Mouse (Mus musculus) liver, postnatal 0 days (tissue): ENCODE results near the gene Nipal1. TPM values are rescaled to one million over a fixed set of nuclear protein-coding genes. Genes with fewer than 3 reads are reported as not detected.

Source experiments
- ATAC-seq: fragments of 200-750 bp; cut with Nextera tagmentation; 2 replicates; pipeline ENCODE4 v1.8.0; 2017; ENCODE audit warnings: mild to moderate bottlenecking, moderate library complexity
- DNase-seq: peaks from one replicate; pipeline ENCODE4 v3.0.0-alpha.2; 2016
- H3K27ac ChIP-seq: fragments of 300-500 bp; sonication (generic); 2 replicates; pipeline ENCODE4 v1.5.1; 2014; ENCODE audit warnings: antibody characterized with exemption, moderate library complexity, mild to moderate bottlenecking, low read depth
- H3K27me3 ChIP-seq: fragments of 300-500 bp; sonication (generic); 2 replicates; pipeline ENCODE4 v1.6.1; 2014; ENCODE audit warnings: low read length, control low read depth, mixed read lengths; ENCODE audit not compliant: insufficient read depth
- H3K36me3 ChIP-seq: fragments of 300-500 bp; sonication (generic); replicated peaks from 2 replicates; pipeline ENCODE4 v1.6.1; 2014; ENCODE audit warnings: mild to moderate bottlenecking, control low read depth, low read length, moderate library complexity, mixed read lengths; ENCODE audit not compliant: insufficient read depth
- H3K4me1 ChIP-seq: fragments of 300-500 bp; sonication (generic); 2 replicates; pipeline ENCODE4 v1.6.1; 2014; ENCODE audit warnings: antibody characterized with exemption, mild to moderate bottlenecking, control low read depth; ENCODE audit not compliant: insufficient read depth
- H3K4me2 ChIP-seq: fragments of 300-500 bp; sonication (generic); 2 replicates; pipeline ENCODE4 v1.6.1; 2014; ENCODE audit warnings: low read depth, mild to moderate bottlenecking, low read length, moderate library complexity, mixed read lengths
- H3K4me3 ChIP-seq: fragments of 300-500 bp; sonication (generic); 2 replicates; pipeline ENCODE4 v1.5.1; 2014; ENCODE audit warnings: low read depth, low read length
- H3K9ac ChIP-seq: fragments of 300-500 bp; sonication (generic); replicated peaks from 2 replicates; pipeline ENCODE4 v1.6.1; 2014; ENCODE audit warnings: mild to moderate bottlenecking, moderate library complexity
- H3K9me3 ChIP-seq: fragments of 300-500 bp; sonication (generic); 2 replicates; pipeline ENCODE4 v1.6.1; 2016; ENCODE audit warnings: mild to moderate bottlenecking, control low read depth, low read length, mixed read lengths
- CTCF ChIP-seq: sonication (generic); IDR thresholded peaks from 2 replicates; pipeline ENCODE4 v1.5.1; 2016; ENCODE audit warnings: antibody characterized with exemption, low read depth
- EP300 ChIP-seq: IDR thresholded peaks from 2 replicates; pipeline ENCODE4 v1.6.1; 2016; ENCODE audit warnings: antibody characterized with exemption, low read depth, mild to moderate bottlenecking
- WGBS: fragments of 180-500 bp; shearing (Covaris S2); extraction: QIAGEN DNeasy Blood & Tissue Kit; methylation state at CpG from one replicate; pipeline ENCODE4 v1.1.7; 2014; ENCODE audit not compliant: insufficient replicate concordance; 5-methylcytosine and 5-hydroxymethylcytosine counted together
- polyA plus RNA-seq: library from polyadenylated mRNA; unstranded; fragments of >200 nt; fragmentation: Nextera tagmentation; extraction: Ambion mirVana; gene quantifications from 2 replicates; pipeline ENCODE4 v1.2.1, GENCODE M21; 2015

Nipal1 gene
- polyA plus RNA-seq, 1 experiment from 2014 or later, result 76.1 TPM

- Histone ChIP-seq H3K4me1 (no peaks in the 10 kb centered on the region), H3K9ac (no peak overlapping the region), H3K4me2 (no peak overlapping the region), H3K4me3 (no peak overlapping the region), H3K9me3 (0 out of 2 replicates have a peak, but pooled peaks cover 4% of the 10 kb centered on the region), H3K27me3 (no peaks in the 10 kb centered on the region), H3K36me3 (no peaks in the 10 kb centered on the region), H3K27ac (no peak overlapping the region)
- no peak for DNase-seq
- no peak for TF ChIP-seq EP300
- no peak for TF ChIP-seq CTCF
- WGBS, result 66% methylated on average over 10 of the region's 10 CpGs
- no peak for ATAC-seq
Observed at GRCm38 (mm10) chr5:72706722-72707121, 59.1 kb downstream of the Nipal1 start.

- ATAC-seq, result no peak
- H3K9ac ChIP-seq, result no peak overlapping the region
- H3K27ac ChIP-seq, result no peak overlapping the region
- H3K27me3 ChIP-seq, result no peaks in the 10 kb centered on the region
- TF ChIP-seq CTCF (no peak), EP300 (no peak)
- 0 out of 2 replicates have a peak, but pooled peaks cover 4% of the 10 kb centered on the region for H3K9me3 ChIP-seq
- H3K4me3 ChIP-seq, result no peak overlapping the region
- no peak for DNase-seq
- H3K36me3 ChIP-seq, result no peaks in the 10 kb centered on the region
- H3K4me1 ChIP-seq, result no peaks in the 10 kb centered on the region
- 73% methylated on average over 13 of the region's 13 CpGs for WGBS
- no peak overlapping the region for H3K4me2 ChIP-seq
Observed at GRCm38 (mm10) chr5:72709451-72709850, 61.9 kb downstream of the Nipal1 start.

GRCm38 (mm10) chr5:72709976-72710375, 62.4 kb downstream of the Nipal1 start:
- Histone ChIP-seq H3K9me3 (0 out of 2 replicates have a peak, but pooled peaks cover 4% of the 10 kb centered on the region), H3K27ac (no peak overlapping the region), H3K36me3 (no peaks in the 10 kb centered on the region), H3K4me2 (no peak overlapping the region), H3K4me3 (no peak overlapping the region), H3K4me1 (no peaks in the 10 kb centered on the region), H3K9ac (no peak overlapping the region), H3K27me3 (no peaks in the 10 kb centered on the region)
- TF ChIP-seq CTCF (no peak), EP300 (no peak)
- 80% methylated on average over 9 of the region's 9 CpGs for WGBS
- DNase-seq (no peak), ATAC-seq (no peak)

GRCm38 (mm10) chr5:72710572-72711278, 63.1 kb downstream of the Nipal1 start:
- DNase-seq, result peak; percentile 64
- TF ChIP-seq EP300 (no peak), CTCF (peak; percentile 89)

GRCm38 (mm10) chr5:72720587-72720986, 73.0 kb downstream of the Nipal1 start:
- no peak overlapping the region for H3K4me3 ChIP-seq
- H3K9me3 ChIP-seq, result no peaks in the 10 kb centered on the region
- no peak overlapping the region for H3K9ac ChIP-seq
- no peak for DNase-seq
- H3K27ac ChIP-seq, result no peak overlapping the region
- H3K27me3 ChIP-seq, result no peaks in the 10 kb centered on the region
- no peaks in the 10 kb centered on the region for H3K36me3 ChIP-seq
- no peak for TF ChIP-seq EP300
- TF ChIP-seq CTCF, result peak; percentile 43
- WGBS, result 58% methylated on average over 7 of the region's 7 CpGs
- no peak for ATAC-seq
- H3K4me2 ChIP-seq, result no peak overlapping the region
- no peaks in the 10 kb centered on the region for H3K4me1 ChIP-seq

More at GRCm38 (mm10) chr5:72710572-72711278, 63.1 kb downstream of the Nipal1 start:
- ATAC-seq, result no peak
- H3K9me3 ChIP-seq, result no peaks in the 10 kb centered on the region
- H3K4me3 ChIP-seq, result no peak overlapping the region
- no peaks in the 10 kb centered on the region for H3K36me3 ChIP-seq
- 18% methylated on average over 4 of the region's 4 CpGs for WGBS
- no peak overlapping the region for H3K4me2 ChIP-seq
- H3K27me3 ChIP-seq, result no peaks in the 10 kb centered on the region
- H3K27ac ChIP-seq, result no peak overlapping the region
- no peaks in the 10 kb centered on the region for H3K4me1 ChIP-seq
- no peak overlapping the region for H3K9ac ChIP-seq

Other genes with a start within 250 kb of the Nipal1 start
- 0.05 and 0.08 TPM in 2 replicates for gene Corin, start 143.3 kb upstream of the Nipal1 start, polyA plus RNA-seq
- gene Nfxl1, start 88.1 kb upstream of the Nipal1 start, polyA plus RNA-seq, result 4.4 and 4.5 TPM in 2 replicates
- not detected in 2 replicates for gene Zar1, start 66.5 kb upstream of the Nipal1 start, polyA plus RNA-seq
- not detected in 2 replicates for gene Gm5868, start 60.2 kb upstream of the Nipal1 start, polyA plus RNA-seq
- not detected in 2 replicates for gene Cnga1, start 3.5 kb upstream of the Nipal1 start, polyA plus RNA-seq
- 0.27 and 0.32 TPM in 2 replicates for gene Txk, start 105.0 kb downstream of the Nipal1 start, polyA plus RNA-seq
- gene Tec, start 220.7 kb downstream of the Nipal1 start, polyA plus RNA-seq, result 7.5 and 9.2 TPM in 2 replicates